Mouse (Mus musculus): ENCODE measurements around the gene Lhfp.

- no peak for TF ChIP-seq POLR2A (IDR thresholded peaks at IDR 0.05; ENCODE audit: insufficient read length, low read depth)
- TF ChIP-seq POLR2AphosphoS2 (IDR thresholded peaks at IDR 0.05; ENCODE audit: insufficient read length, low read depth): no peak
- TF ChIP-seq TCF12 (IDR thresholded peaks at IDR 0.05; ENCODE audit: insufficient read depth, poor library complexity, severe bottlenecking): no peak
- TF ChIP-seq E2F4 (IDR thresholded peaks at IDR 0.05; ENCODE audit: insufficient read depth): no peak
- TF ChIP-seq MAX (IDR thresholded peaks at IDR 0.05; ENCODE audit: low read depth): no peak
- no peak for TF ChIP-seq USF1 (IDR thresholded peaks at IDR 0.05; ENCODE audit: low read depth)
- no peak for TF ChIP-seq MYOG (IDR thresholded peaks at IDR 0.05; ENCODE audit: control insufficient read depth in 1 of 3, insufficient read depth in 1 of 3, insufficient read length in 2 of 3, low read depth in 2 of 3)
- no peak for TF ChIP-seq CEBPB (IDR thresholded peaks at IDR 0.05; ENCODE audit: insufficient read depth, poor library complexity, severe bottlenecking)
- no peak for TF ChIP-seq TCF3 (IDR thresholded peaks at IDR 0.05; ENCODE audit: insufficient read length, low read depth)
- TF ChIP-seq MYOD1 (IDR thresholded peaks at IDR 0.05; ENCODE audit: control insufficient read depth in 1 of 3, insufficient read length in 2 of 3, low read depth in 2 of 3): no peak
- TF ChIP-seq SRF (IDR thresholded peaks at IDR 0.05; ENCODE audit: control insufficient read depth, insufficient read length, low read depth): no peak
Measured at GRCm38 (mm10) chr3:53029046-53029445, 12.3 kb upstream of the Lhfp start.

Measured in myocyte (in vitro differentiated cells).